Mouse (Mus musculus) embryonic stem cell, embryonic (primary cell): ENCODE results near the gene Oca2.

Source experiments
- CTCF ChIA-PET, 4 experiments: fragments of 300-600 bp in 2 of 4; fragments of 350-600 bp in 2 of 4; sonication (Branson Sonifier 250); formaldehyde crosslinking; loops; one replicate each; lab custom pipeline; 2022; ENCODE audit warnings: inconsistent platforms in 2 of 4; lab: Charles Lee
- POLR2A ChIA-PET, 4 experiments: fragments of 300-600 bp in 2 of 4; fragments of 350-600 bp in 2 of 4; sonication (Branson Sonifier 250); formaldehyde crosslinking; loops; one replicate each; lab custom pipeline; 2022; ENCODE audit warnings: antibody characterized with exemption in 4 of 4, inconsistent platforms in 1 of 4; lab: Charles Lee

Oca2 gene

DNA sequence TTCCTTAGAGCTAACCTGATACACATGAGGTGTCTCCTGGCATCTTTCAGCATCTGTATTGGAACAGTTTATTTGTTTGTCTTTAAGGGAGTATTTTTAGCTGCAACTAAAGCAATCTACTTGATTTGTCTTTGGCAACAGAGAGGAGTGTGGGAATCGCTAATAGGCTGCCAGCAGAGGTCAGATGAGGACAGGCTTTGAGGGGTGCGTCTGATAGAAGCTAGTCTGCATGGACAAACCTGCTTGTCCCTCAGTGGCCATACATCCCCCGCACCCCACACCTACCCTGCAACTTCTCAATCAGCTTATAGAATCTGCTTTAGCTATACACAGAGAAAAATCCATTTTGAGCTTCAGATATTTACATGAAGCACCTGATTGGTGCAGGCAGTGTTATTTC, 109.0 kb downstream of the Oca2 start:
- ChIA-PET CTCF (no interaction called here), POLR2A (no interaction called here)

- ChIA-PET CTCF (no interaction called here), POLR2A (no interaction called here)
These were observed 117.2 kb downstream of the Oca2 start for GRCm38 (mm10) chr7:56356658-56357342.

GRCm38 (mm10) chr7:56381750-56382421, 142.3 kb downstream of the Oca2 start:
- POLR2A ChIA-PET: no interaction called here
- CTCF ChIA-PET: no interaction called here

GRCm38 (mm10) chr7:56382706-56383105, 143.1 kb downstream of the Oca2 start:
- CTCF ChIA-PET: no interaction called here
- POLR2A ChIA-PET: no interaction called here

DNA sequence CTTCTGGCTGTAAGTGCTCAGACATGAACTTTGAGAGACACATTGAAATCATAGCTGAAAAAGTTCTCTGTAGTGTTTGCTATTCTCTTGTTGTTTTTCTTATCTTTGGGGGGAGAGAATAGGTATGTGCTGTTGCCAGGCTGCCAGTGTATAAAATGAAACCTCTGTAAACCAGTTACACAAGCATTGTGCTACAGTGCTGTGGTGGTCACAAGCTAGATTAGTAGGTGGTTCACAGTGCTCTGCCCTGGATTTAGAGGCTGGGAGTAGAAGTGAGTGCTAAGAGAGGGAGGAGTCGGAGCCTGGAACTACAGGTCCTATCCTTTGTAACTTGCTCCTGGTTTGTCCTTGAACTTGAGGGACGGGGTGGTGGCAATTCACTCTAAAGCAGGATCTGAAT, 148.7 kb downstream of the Oca2 start:
- ChIA-PET POLR2A (no interaction called here), CTCF (no interaction called here)

DNA sequence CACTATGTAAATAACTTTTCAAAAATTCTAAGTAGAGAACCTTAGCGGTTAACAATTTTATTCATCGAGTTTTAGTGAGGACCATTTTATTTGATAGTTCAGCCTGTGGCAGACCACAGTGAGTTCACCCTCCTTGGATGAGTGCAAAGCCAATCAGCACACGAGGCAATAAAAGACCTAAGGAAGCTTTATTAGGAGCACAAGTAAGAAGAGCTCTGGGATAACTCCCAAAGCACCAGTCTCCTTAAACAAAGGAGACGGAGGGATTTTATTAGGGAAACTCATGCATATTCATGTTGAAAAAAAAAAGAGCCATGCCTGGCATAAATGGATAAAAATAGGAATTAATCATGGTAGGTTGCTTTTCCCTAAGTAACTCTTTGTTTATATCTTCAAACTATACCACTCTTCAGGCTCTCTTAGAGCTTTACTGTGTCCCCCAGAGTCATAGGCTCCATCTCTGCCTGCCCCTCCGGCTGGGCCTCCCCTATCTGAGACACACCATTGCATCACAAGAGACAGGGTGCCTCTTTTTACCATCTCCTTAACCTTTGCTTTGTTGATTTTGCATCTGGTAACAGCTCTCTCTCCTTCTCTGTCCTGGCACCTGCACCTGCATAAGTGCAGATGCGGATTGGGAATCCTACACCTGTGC, 178.7 kb downstream of the Oca2 start:
- CTCF ChIA-PET: no interaction called here
- POLR2A ChIA-PET: no interaction called here

GRCm38 (mm10) chr7:56419253-56419844, 179.8 kb downstream of the Oca2 start:
- ChIA-PET CTCF (no interaction called here), POLR2A (no interaction called here)

- ChIA-PET POLR2A (no interaction called here), CTCF (no interaction called here)
These were observed 182.4 kb downstream of the Oca2 start for GRCm38 (mm10) chr7:56421946-56422345.

GRCm38 (mm10) chr7:56423548-56423947, 184.0 kb downstream of the Oca2 start:
- POLR2A ChIA-PET: no interaction called here
- CTCF ChIA-PET: no interaction called here

DNA sequence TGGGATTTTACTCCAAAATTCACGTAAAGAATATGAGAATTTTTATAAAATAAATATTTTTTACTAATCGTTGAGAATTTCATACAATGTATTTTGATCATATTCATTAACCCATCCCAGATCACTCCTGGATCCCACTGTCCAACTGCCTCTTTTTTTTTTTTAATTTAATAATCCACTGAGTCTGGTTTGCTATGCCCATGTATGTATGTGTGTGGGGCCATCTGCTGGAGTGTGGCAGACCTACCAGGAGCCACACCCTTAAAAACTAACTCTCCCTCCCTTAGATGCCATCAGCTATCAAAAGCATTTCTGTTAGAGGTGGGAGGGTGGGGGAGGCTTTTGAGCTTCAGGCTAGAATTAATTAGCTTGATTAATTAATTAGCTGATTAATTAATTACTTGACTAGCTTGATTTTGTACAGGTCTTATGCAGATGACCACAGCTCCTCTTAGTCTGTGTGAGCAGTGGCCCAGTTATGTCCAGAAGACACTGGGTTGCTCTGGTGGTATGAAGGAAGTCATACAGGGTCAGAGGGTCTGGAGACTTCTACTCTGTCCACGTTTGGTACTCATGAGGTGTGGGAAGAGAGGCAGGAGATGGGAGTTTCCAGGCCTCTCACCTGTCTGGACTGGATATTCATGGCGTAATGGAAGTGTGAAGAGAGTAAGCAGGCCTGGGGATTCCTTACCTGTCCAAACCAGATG, 221.4 kb downstream of the Oca2 start:
- ChIA-PET CTCF (interaction anchor here in 2 of 4 experiments (0.5 to 0.7 kb wide), 3 partner anchors 431 to 572 kb away, joined by 3 to 5 read pairs (median 4); no protein-coding TSS in a partner anchor), POLR2A (no interaction called here)

- ChIA-PET POLR2A (interaction anchor here in 1 of 4 experiments (0.6 kb wide), 1 partner anchor 13 kb away, joined by 3 read pairs; no protein-coding TSS in a partner anchor), CTCF (no interaction called here)
These were observed 258.7 kb downstream of the Oca2 start for GRCm38 (mm10) chr7:56498242-56498641.

- ChIA-PET CTCF (no interaction called here), POLR2A (interaction anchor here in 1 of 4 experiments (0.6 kb wide), 1 partner anchor 20 kb away, joined by 3 read pairs; no protein-coding TSS in a partner anchor)
These were observed 259.8 kb downstream of the Oca2 start for GRCm38 (mm10) chr7:56499319-56499718.

GRCm38 (mm10) chr7:56499767-56500166, 260.2 kb downstream of the Oca2 start:
- ChIA-PET POLR2A (interaction anchor here in 1 of 4 experiments (0.5 to 0.6 kb wide), 2 partner anchors 19 to 20 kb away, joined by 3 read pairs; no protein-coding TSS in a partner anchor), CTCF (no interaction called here)

DNA sequence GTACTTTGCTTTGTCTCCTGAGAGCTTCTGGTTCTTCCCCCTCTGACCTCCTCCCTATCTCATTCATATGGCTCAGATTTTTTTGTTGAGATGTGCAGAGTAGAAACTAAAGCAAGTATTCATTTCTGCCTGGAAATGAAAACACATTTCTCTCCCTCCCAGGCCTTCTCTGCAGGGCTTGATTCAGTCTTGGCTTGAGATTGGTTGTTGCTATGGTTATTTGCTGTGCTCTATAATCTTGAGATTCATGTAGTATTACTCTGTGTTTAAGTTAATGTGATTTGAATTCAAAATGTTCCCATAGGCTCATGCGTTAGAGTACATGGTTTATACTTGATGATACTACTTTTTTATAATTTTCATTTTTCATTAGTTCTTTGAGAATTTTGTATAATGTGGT, 260.9 kb downstream of the Oca2 start:
- POLR2A ChIA-PET: interaction anchor here in 1 of 4 experiments (0.5 kb wide), 1 partner anchor 18 kb away, joined by 3 read pairs; no protein-coding TSS in a partner anchor
- CTCF ChIA-PET: interaction anchor here in 1 of 4 experiments (0.6 kb wide), 1 partner anchor 9 kb away, joined by 3 read pairs; no protein-coding TSS in a partner anchor

DNA sequence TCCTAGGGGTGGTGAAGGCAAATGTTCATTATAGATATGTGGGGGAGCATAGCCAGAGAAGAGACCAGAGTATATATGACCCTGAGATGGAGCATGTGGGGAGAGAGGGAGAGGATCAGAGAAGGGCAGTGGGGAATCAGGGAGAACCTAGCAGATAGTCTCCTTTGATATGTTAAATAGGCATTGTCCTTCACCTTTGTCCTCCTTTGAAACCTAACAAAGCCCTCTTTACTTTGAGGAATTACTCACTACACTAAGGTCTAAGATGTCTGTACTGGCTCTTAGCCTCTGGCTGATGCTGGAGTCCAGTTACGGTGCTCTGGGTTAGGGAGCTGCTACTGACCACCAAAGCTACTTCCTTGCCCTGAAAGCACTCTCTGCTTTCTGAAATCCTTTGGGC, 279.0 kb downstream of the Oca2 start:
- CTCF ChIA-PET: no interaction called here
- POLR2A ChIA-PET: interaction anchor here in 2 of 4 experiments (0.6 to 0.7 kb wide), 3 partner anchors 18 to 86 kb away, joined by 3 to 6 read pairs (median 5); no protein-coding TSS in a partner anchor

- CTCF ChIA-PET: no interaction called here
These were observed 280.2 kb downstream of the Oca2 start for GRCm38 (mm10) chr7:56519741-56520140.

DNA sequence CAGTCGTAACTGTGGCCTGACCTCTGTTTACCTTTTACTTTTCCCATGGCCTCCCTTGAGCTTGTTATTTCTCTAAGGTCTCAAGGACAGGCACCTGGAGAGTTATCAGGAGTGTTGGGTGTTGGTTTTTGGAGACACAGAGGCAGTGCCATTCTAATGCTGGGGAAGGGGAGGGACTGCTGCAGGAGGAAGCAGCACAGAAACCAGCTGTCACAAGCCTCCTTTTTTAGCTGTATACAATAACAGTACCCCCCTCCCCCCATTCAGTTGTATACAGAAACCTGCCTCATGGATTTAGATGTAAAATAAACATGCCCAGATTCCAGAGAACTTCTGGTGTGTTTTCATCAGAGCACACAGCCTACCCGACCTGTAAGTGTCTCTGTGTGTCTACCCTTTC, 295.3 kb downstream of the Oca2 start:
- CTCF ChIA-PET: no interaction called here
- POLR2A ChIA-PET: no interaction called here

More at GRCm38 (mm10) chr7:56519741-56520140, 280.2 kb downstream of the Oca2 start:
- POLR2A ChIA-PET: interaction anchor here in 2 of 4 experiments (0.6 to 1.1 kb wide), 3 partner anchors 7 to 20 kb away, joined by 3 read pairs; no protein-coding TSS in a partner anchor

- ChIA-PET CTCF (no interaction called here), POLR2A (no interaction called here)
These were observed 309.7 kb downstream of the Oca2 start for GRCm38 (mm10) chr7:56549226-56549625.

- ChIA-PET CTCF (no interaction called here), POLR2A (interaction anchor here in 1 of 4 experiments (0.8 kb wide), 1 partner anchor 1164 kb away, joined by 3 read pairs; no protein-coding TSS in a partner anchor)
These were observed 312.2 kb downstream of the Oca2 start for GRCm38 (mm10) chr7:56551804-56552203.
